Mouse (Mus musculus) heart, adult 8-10 months (tissue): ENCODE data around the gene Irf2bp1. TPM values are rescaled to one million over a fixed set of nuclear protein-coding genes. Genes with fewer than 3 reads are reported as not detected.

Source experiments
- DNase-seq: peaks from one replicate; pipeline ENCODE4 v3.0.0; 2022; ENCODE audit warnings: low spot score
- total RNA-seq, 4 experiments: library from RNA; stranded (reverse); gene quantifications; 2 replicates each; pipeline ENCODE4 v1.2.4; 2022

Gene Irf2bp1
- total RNA-seq, 4 experiments from 2014 or later: 20.6 to 24.3 (median 22.9) TPM

GRCm38 (mm10) chr7:19028067-19028466 lies 24.2 kb downstream of the Irf2bp1 start:
- no peak for DNase-seq

GRCm38 (mm10) chr7:19029084-19029653 lies 25.3 kb downstream of the Irf2bp1 start:
- DNase-seq: no peak

- no peak for DNase-seq
Measured at GRCm38 (mm10) chr7:19031641-19032040, 27.8 kb downstream of the Irf2bp1 start.

- no peak for DNase-seq
Measured at GRCm38 (mm10) chr7:19044616-19045015, 40.8 kb downstream of the Irf2bp1 start.

- DNase-seq: no peak
Measured at GRCm38 (mm10) chr7:19046286-19047069, 42.6 kb downstream of the Irf2bp1 start.

GRCm38 (mm10) chr7:19048006-19048527 lies 44.2 kb downstream of the Irf2bp1 start:
- DNase-seq: no peak

GRCm38 (mm10) chr7:19049252-19049651 lies 45.4 kb downstream of the Irf2bp1 start:
- no peak for DNase-seq

GRCm38 (mm10) chr7:19050172-19050571 lies 46.3 kb downstream of the Irf2bp1 start:
- no peak for DNase-seq

GRCm38 (mm10) chr7:19051161-19051560 lies 47.3 kb downstream of the Irf2bp1 start:
- DNase-seq: no peak

GRCm38 (mm10) chr7:19052345-19053135 lies 48.7 kb downstream of the Irf2bp1 start:
- DNase-seq: no peak

GRCm38 (mm10) chr7:19053136-19053532 lies 49.3 kb downstream of the Irf2bp1 start:
- DNase-seq: no peak

- DNase-seq: no peak
Measured at GRCm38 (mm10) chr7:19054047-19054776, 50.4 kb downstream of the Irf2bp1 start, which contains the start of gene Rsph6a. TSS of gene Rsph6a (plus strand) at chr7:19054690.

GRCm38 (mm10) chr7:19054777-19055076 lies 50.9 kb downstream of the Irf2bp1 start:
- DNase-seq: no peak

GRCm38 (mm10) chr7:19055108-19055507 lies 51.3 kb downstream of the Irf2bp1 start:
- no peak for DNase-seq

Other genes starting within 250 kb of the Irf2bp1 start
- not detected for gene Psg19, start 205.5 kb upstream of the Irf2bp1 start, total RNA-seq
- gene Psg17, start 182.4 kb upstream of the Irf2bp1 start, total RNA-seq: not detected
- 1 to 10 TPM; 5.7 to 7.5 (median 7.0) TPM for gene Mill2, start 164.1 kb upstream of the Irf2bp1 start, total RNA-seq
- gene Pglyrp1, start 132.7 kb upstream of the Irf2bp1 start, total RNA-seq: 1 to 10 TPM; 1.1 to 6.7 (median 1.6) TPM
- 10 to 100 TPM in 1 of 4 experiments, 1 to 10 TPM in 3; 7.4 to 10.7 (median 8.9) TPM for gene Ccdc61, start 93.6 kb upstream of the Irf2bp1 start, total RNA-seq
- 1 to 10 TPM; 3.2 to 5.5 (median 5.1) TPM for gene Nova2, start 78.2 kb upstream of the Irf2bp1 start, total RNA-seq
- gene Nanos2, start 16.6 kb upstream of the Irf2bp1 start, total RNA-seq: not detected
- gene Mypop, start 12.8 kb upstream of the Irf2bp1 start, total RNA-seq: 1 to 10 TPM; 3.6 to 4.3 (median 4.3) TPM
- not detected for gene Foxa3, start 19.5 kb downstream of the Irf2bp1 start, total RNA-seq
- gene Sympk, start 20.3 kb downstream of the Irf2bp1 start, total RNA-seq: 10 to 100 TPM; 79.6 to 99.9 (median 98.8) TPM
- gene Rsph6a, start 50.6 kb downstream of the Irf2bp1 start, total RNA-seq: not detected
- 10 to 100 TPM; 49.9 to 57.5 (median 54.0) TPM for gene Dmwd, start 72.2 kb downstream of the Irf2bp1 start, total RNA-seq
- 100 to 1,000 TPM; 532 to 655 (median 581) TPM for gene Dmpk, start 79.8 kb downstream of the Irf2bp1 start, total RNA-seq
- 1 to 10 TPM; 5.8 to 9.9 (median 7.8) TPM for gene Six5, start 90.5 kb downstream of the Irf2bp1 start, total RNA-seq
- not detected for gene Gm4969, start 114.3 kb downstream of the Irf2bp1 start, total RNA-seq
- gene Fbxo46, start 115.8 kb downstream of the Irf2bp1 start, total RNA-seq: 1 to 10 TPM; 4.2 to 6.0 (median 5.3) TPM
- 1 to 10 TPM; 4.1 to 4.7 (median 4.5) TPM for gene Qpctl, start 145.2 kb downstream of the Irf2bp1 start, total RNA-seq
- 10 to 100 TPM; 63.5 to 76.4 (median 68.8) TPM for gene Snrpd2, start 145.7 kb downstream of the Irf2bp1 start, total RNA-seq
- under 1 TPM; 0.09 to 0.29 (median 0.26) TPM for gene Gipr, start 162.1 kb downstream of the Irf2bp1 start, total RNA-seq
- 10 to 100 TPM; 32.0 to 45.7 (median 35.7) TPM for gene Eml2, start 172.4 kb downstream of the Irf2bp1 start, total RNA-seq
- 1 to 10 TPM; 3.3 to 8.5 (median 7.4) TPM for gene Gpr4, start 208.5 kb downstream of the Irf2bp1 start, total RNA-seq
- 10 to 100 TPM; 61.4 to 77.3 (median 68.1) TPM for gene Opa3, start 224.3 kb downstream of the Irf2bp1 start, total RNA-seq